Mouse (Mus musculus) 416B (cell line): ENCODE measurements around the gene Ntm.

Source experiments
- DNase-seq: peaks from one replicate; pipeline ENCODE4 v3.0.0; 2011; ENCODE audit warnings: low read depth

The Ntm gene

GRCm38 (mm10) chr9:29884062-29884461 is 78.9 kb downstream of the Ntm start:
- no peak for DNase-seq

DNA sequence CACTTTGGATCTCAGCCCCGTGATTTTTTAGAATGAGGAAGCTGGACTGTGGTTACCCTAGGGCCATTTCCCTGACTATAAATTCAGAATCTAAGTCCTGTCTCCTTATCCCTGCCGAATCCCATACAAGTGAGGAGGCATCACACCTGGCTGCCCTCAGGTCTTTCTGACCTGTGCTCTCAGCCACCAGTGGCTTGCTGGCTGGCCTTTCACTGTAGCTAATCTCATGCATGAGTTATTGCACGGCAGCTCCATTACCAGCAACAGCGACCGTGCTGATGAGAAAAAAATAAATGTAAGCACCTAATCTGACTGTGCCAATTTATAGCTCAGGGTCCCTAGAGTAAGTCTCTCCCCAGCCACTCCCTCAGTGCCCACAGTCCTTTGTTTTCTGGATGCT is 81.3 kb downstream of the Ntm start:
- no peak for DNase-seq

GRCm38 (mm10) chr9:29877583-29877982 is 85.4 kb downstream of the Ntm start:
- no peak for DNase-seq

DNA sequence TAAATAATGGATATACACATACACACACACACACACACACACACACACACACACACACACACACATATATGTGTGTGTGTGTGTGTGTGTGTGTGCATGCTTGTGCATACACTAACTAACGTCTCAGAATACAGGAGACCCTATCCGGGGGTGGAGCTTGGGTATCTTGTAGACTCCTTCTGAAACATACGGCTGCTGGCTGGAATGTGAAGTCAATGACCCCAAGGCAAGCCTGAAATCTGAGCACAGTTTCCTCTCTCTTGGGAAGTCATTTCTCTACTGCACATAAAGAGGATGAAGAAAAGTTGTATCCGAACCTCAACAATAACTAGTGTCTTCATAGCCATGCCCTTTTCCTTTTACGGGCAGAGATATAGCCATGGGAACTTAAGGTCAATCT is 95.2 kb downstream of the Ntm start:
- no peak for DNase-seq

GRCm38 (mm10) chr9:29866824-29867223 is 96.1 kb downstream of the Ntm start:
- no peak for DNase-seq

GRCm38 (mm10) chr9:29866101-29866500 is 96.8 kb downstream of the Ntm start:
- DNase-seq = no peak

GRCm38 (mm10) chr9:29865502-29865901 is 97.4 kb downstream of the Ntm start:
- no peak for DNase-seq

GRCm38 (mm10) chr9:29864886-29865285 is 98.1 kb downstream of the Ntm start:
- DNase-seq = no peak

- DNase-seq = no peak
Measured at GRCm38 (mm10) chr9:29862408-29862807, 100.5 kb downstream of the Ntm start.

DNA sequence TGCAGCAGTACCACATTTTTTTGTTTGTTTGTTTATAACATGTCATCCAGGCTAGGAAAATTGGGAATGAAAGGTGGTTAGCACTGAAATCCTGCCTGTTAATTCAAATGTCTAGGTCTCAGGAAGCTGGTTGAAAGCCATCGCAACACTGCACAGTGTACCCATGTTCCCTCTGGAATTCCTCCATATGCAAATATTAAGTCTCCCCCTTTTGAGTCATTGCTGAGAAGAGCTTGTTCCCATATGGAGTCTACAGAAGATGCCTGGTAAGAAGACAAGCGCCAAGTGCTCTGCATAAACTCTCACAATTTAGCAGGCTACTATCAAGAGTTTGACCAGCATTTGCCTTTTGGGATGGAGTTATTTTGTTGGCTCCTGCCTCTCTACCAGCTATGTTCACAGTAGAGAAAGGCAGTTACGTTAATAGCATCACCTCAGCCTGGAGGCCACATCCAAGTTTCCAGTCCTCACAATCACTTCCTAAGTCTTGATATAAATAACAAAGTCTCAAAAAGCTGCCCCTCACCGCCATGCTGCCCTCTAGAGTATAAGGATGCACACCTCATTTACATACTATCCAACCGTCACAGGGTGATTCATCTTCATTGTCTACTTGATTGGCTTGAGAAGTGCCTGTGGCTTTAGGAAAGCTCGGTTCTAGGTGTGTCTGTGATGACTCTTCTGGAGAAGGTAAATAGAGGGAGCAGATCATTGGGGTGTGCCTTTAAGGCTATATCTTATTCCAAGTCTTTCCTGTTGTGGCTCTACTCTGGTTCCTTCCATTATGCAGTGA is 103.5 kb downstream of the Ntm start:
- DNase-seq = no peak

GRCm38 (mm10) chr9:29848735-29849455 is 114.0 kb downstream of the Ntm start:
- DNase-seq = no peak

GRCm38 (mm10) chr9:29837344-29837743 is 125.6 kb downstream of the Ntm start:
- no peak for DNase-seq

- no peak for DNase-seq
Measured at GRCm38 (mm10) chr9:29834911-29835310, 128.0 kb downstream of the Ntm start.

DNA sequence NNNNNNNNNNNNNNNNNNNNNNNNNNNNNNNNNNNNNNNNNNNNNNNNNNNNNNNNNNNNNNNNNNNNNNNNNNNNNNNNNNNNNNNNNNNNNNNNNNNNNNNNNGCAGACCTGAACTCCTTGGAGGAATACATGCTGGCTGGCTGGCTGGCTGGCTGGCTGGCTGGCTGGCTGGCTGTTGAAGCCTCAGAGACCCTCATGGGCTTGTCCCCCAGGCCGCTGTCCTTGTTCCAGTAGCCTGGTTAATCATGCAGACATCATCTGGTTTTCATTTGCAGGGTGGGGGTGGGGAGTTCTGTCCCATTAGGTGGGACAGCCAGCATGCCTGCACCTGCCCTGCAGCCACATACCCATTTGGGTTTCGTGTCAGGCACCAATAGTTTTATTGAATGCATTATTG is 129.2 kb downstream of the Ntm start:
- DNase-seq = no peak

DNA sequence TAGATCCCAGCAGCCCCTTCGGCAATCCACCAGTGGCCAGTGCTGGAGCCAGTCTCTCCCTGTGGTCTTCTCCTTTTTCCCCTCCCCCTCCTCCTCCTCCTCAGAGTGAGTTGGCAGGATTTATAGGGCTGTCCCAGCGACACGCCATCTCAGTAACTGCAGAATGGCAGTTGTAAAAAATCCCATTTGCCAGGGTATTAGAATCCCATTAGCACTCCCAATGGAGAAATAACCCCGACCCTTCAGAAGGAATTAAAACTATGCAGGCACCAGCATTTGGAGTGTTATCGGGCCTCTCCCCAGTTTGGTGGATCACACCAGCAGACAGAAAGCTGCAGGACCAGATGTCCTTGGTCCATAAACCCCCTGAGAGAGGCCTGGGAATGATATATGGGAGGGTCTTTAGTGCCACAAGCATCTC is 135.7 kb downstream of the Ntm start:
- DNase-seq = no peak

GRCm38 (mm10) chr9:29825236-29825635 is 137.7 kb downstream of the Ntm start:
- DNase-seq = no peak

DNA sequence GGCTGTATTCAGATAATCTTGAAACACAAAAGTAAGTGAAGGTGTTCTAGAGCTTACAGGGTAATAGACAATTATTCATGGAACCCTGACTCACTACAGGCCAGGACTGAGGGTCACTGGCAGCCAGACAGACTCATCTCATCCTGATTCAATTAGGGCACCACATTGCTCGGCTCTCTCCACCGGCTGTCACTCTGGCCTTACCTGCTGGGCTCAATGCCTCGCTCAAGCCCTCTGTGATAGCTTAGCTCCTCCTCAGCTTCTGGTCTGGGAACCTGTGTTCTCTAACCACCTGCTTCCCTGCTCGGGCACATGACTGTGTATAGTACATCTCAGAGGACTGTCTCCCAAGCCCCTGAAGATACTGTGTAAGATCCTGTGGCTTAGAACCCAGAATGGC is 139.2 kb downstream of the Ntm start:
- no peak for DNase-seq

DNA sequence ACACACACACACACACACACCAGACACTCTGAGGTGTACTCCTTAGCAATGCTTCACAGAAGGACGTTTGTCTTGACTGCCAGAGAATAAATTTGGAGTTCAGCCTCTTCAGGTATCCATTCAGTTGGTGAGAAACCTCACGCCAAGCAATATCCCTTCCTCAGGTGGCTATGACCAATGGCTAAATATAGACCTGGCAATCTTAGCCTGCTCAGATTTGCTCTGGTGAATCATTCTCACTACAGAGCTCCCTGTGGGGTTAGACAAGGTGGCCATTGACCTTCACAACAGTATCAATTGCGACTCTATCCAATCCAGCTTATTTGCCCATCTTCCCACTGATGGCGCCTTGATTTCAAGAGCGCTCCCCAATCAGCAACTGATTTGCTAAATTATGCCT is 150.3 kb downstream of the Ntm start:
- no peak for DNase-seq

GRCm38 (mm10) chr9:29806790-29807189 is 156.2 kb downstream of the Ntm start:
- no peak for DNase-seq

- no peak for DNase-seq
Measured at GRCm38 (mm10) chr9:29804483-29804882, 158.5 kb downstream of the Ntm start.

DNA sequence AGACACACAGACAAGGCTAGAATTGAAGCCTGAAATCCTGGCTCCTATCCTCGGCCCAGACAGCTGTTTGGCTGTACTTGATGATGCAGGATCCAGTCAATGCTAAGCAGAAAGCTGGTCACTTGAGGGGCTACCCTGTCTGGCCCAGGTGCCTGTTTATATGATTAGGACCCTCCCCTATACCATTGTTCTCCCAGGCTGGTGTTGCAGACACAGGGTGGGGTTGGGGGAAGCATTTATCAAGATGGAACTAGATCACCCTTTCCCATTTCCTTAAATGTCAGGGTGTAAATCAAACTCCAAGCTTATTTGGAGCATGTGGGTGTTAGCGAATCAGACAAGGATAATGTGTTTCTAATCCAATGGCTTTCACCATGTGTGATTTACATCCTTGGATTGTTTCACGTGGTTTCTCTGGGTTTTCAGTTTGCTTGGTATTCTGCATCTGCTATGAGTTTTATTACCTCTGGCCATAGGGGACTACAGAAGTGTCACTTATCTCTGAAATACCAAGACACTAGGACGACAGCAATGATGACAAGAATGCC is 159.1 kb downstream of the Ntm start:
- no peak for DNase-seq

DNA sequence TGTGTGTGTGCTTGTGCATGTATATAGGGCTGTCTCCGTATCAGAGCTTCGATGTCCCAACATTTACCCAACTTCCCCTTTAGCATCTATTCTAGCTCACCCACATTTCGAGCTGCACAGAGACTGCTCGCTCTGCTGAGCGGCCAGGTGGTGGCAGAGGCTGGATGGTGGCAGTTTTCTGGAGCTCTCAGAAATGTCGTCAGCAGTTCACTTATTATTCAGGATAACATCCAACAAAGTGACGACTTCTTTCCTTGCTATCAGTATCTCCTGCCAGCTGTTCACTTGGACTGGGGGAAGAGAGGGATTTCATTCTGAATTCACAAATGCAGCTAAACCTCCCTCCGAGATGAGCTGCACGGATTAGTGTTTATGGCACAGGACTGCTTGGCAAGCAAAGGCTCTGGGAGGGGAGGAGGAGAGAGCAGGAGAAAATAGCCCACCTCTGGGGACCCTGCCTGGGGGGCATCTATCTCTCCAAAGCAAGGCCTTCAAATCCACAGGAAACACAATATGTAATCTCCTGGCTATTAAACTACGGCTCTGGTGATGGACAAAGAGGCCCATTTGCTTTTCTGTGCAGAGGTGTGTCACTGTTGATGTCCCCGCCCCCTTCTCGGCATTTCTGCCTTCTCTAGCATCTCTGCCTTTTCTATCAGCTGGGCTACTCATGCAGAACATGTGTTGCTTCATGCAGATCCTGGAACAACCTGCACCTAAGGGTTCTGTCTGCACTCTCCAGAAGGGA is 159.8 kb downstream of the Ntm start:
- no peak for DNase-seq
